Mouse (Mus musculus) neural tube, embryonic 13.5 days (tissue): Measurements from ENCODE around the gene Inava. TPM values are rescaled to one million over a fixed set of nuclear protein-coding genes. Genes with fewer than 3 reads are reported as not detected.
A peak's percentile ranks its signal among the peaks of the same experiment; 100 is the strongest.

Experiments
- ATAC-seq: fragments of 200-750 bp; cut with Nextera tagmentation; 2 replicates; pipeline ENCODE4 v1.8.0; 2017; ENCODE audit warnings: low read depth, mild to moderate bottlenecking, moderate TSS enrichment, moderate library complexity
- H3K27ac ChIP-seq: fragments of 300-500 bp; sonication (generic); replicated peaks from 2 replicates; pipeline ENCODE4 v1.5.1; 2015; ENCODE audit warnings: moderate library complexity, mild to moderate bottlenecking, inconsistent platforms
- H3K27me3 ChIP-seq: fragments of 300-500 bp; sonication (generic); 2 replicates; pipeline ENCODE4 v1.6.1; 2015; ENCODE audit warnings: mild to moderate bottlenecking, inconsistent platforms
- H3K36me3 ChIP-seq: fragments of 300-500 bp; sonication (generic); 2 replicates; pipeline ENCODE4 v1.6.1; 2015; ENCODE audit warnings: mild to moderate bottlenecking, inconsistent platforms
- H3K4me1 ChIP-seq: fragments of 300-500 bp; sonication (generic); replicated peaks from 2 replicates; pipeline ENCODE4 v1.6.1; 2015; ENCODE audit warnings: inconsistent platforms
- H3K4me2 ChIP-seq: fragments of 300-500 bp; sonication (generic); 2 replicates; pipeline ENCODE4 v1.6.1; 2015; ENCODE audit warnings: inconsistent platforms, mild to moderate bottlenecking, moderate library complexity
- H3K4me3 ChIP-seq: fragments of 300-500 bp; sonication (generic); 2 replicates; pipeline ENCODE4 v1.5.1; 2015; ENCODE audit warnings: mild to moderate bottlenecking, inconsistent platforms
- H3K9ac ChIP-seq: fragments of 300-500 bp; sonication (generic); 2 replicates; pipeline ENCODE4 v1.6.1; 2015; ENCODE audit warnings: moderate library complexity, mild to moderate bottlenecking, inconsistent platforms
- H3K9me3 ChIP-seq: fragments of 300-500 bp; sonication (generic); 2 replicates; pipeline ENCODE4 v1.6.1; 2016; ENCODE audit warnings: inconsistent platforms
- WGBS: fragments of 180-500 bp; shearing (Covaris S2); methylation state at CpG from one replicate; pipeline ENCODE4 v1.1.7; 2015; 5-methylcytosine and 5-hydroxymethylcytosine counted together
- polyA plus RNA-seq: library from polyadenylated mRNA; unstranded; fragments of >200 nt; fragmentation: Nextera tagmentation; extraction: Ambion mirVana; gene quantifications from 2 replicates; pipeline ENCODE4 v1.2.1, GENCODE M21; 2015

Inava gene
- polyA plus RNA-seq, 1 experiment from 2014 or later = 3.1 TPM

- Histone ChIP-seq H3K4me2 (no peak overlapping the region), H3K4me3 (no peak overlapping the region), H3K9ac (no peak overlapping the region), H3K27me3 (no peaks in the 10 kb centered on the region), H3K4me1 (peaks cover 12% of the 10 kb centered on the region), H3K36me3 (peaks cover 45% of the 10 kb centered on the region), H3K9me3 (no peaks in the 10 kb centered on the region), H3K27ac (no peak overlapping the region)
- no peak for ATAC-seq
- WGBS = 67% methylated on average over 6 of the region's 6 CpGs
Observed at GRCm38 (mm10) chr1:136178741-136179140, 55.3 kb downstream of the Inava start.

- H3K27me3 ChIP-seq = no peaks in the 10 kb centered on the region
- H3K36me3 ChIP-seq = peaks cover 61% of the 10 kb centered on the region
- 85% methylated on average over 2 of the region's 2 CpGs for WGBS
- no peak overlapping the region for H3K4me3 ChIP-seq
- H3K9ac ChIP-seq = no peak overlapping the region
- H3K9me3 ChIP-seq = no peaks in the 10 kb centered on the region
- H3K27ac ChIP-seq = no peak overlapping the region
- H3K4me2 ChIP-seq = no peak overlapping the region
- no peak for ATAC-seq
- peaks cover 25% of the 10 kb centered on the region for H3K4me1 ChIP-seq
Observed at GRCm38 (mm10) chr1:136177085-136177484, 57.0 kb downstream of the Inava start.

- Histone ChIP-seq H3K9me3 (no peaks in the 10 kb centered on the region), H3K36me3 (peaks cover 80% of the 10 kb centered on the region), H3K9ac (no peak overlapping the region), H3K4me1 (peaks cover 25% of the 10 kb centered on the region), H3K4me2 (no peak overlapping the region), H3K4me3 (no peak overlapping the region), H3K27ac (no peak overlapping the region), H3K27me3 (no peaks in the 10 kb centered on the region)
- no peak for ATAC-seq
- 24% methylated on average over 6 of the region's 6 CpGs for WGBS
Observed at GRCm38 (mm10) chr1:136175183-136175582, 58.9 kb downstream of the Inava start.

GRCm38 (mm10) chr1:136174101-136174606, 59.9 kb downstream of the Inava start:
- H3K36me3 ChIP-seq = peaks cover 88% of the 10 kb centered on the region
- peak overlapping the region; percentile 4; the same call in 1 of the 2 replicates for H3K4me2 ChIP-seq
- H3K27ac ChIP-seq = peak overlapping the region; percentile 15; the same call in 1 of the 2 replicates
- H3K4me1 ChIP-seq = peaks cover 25% of the 10 kb centered on the region
- H3K27me3 ChIP-seq = no peaks in the 10 kb centered on the region
- H3K9ac ChIP-seq = 0 out of 2 replicates have a peak overlapping the region, but pooled peaks have one; percentile 26
- no peaks in the 10 kb centered on the region for H3K9me3 ChIP-seq
- whole genome bisulfite sequencing = 19% methylated on average over 13 of the region's 13 CpGs
- no peak overlapping the region for H3K4me3 ChIP-seq
- ATAC-seq = peak; percentile 28

GRCm38 (mm10) chr1:136172696-136173095, 61.4 kb downstream of the Inava start:
- Histone ChIP-seq H3K36me3 (peaks cover 97% of the 10 kb centered on the region), H3K9ac (no peak overlapping the region), H3K4me3 (no peak overlapping the region), H3K9me3 (no peaks in the 10 kb centered on the region), H3K4me2 (no peak overlapping the region), H3K27me3 (no peaks in the 10 kb centered on the region), H3K27ac (no peak overlapping the region), H3K4me1 (peaks cover 25% of the 10 kb centered on the region)
- WGBS = 67% methylated on average over 12 of the region's 12 CpGs
- no peak for ATAC-seq

GRCm38 (mm10) chr1:136170109-136170508, 64.0 kb downstream of the Inava start:
- Histone ChIP-seq H3K9ac (no peak overlapping the region), H3K9me3 (no peaks in the 10 kb centered on the region), H3K27ac (no peak overlapping the region), H3K4me2 (0 out of 2 replicates have a peak overlapping the region, but pooled peaks have one; percentile 0), H3K27me3 (no peaks in the 10 kb centered on the region), H3K4me3 (no peak overlapping the region), H3K4me1 (peaks cover 25% of the 10 kb centered on the region), H3K36me3 (peaks cover 95% of the 10 kb centered on the region)
- 12% methylated on average over 5 of the region's 5 CpGs for WGBS
- peak; percentile 74 for ATAC-seq

GRCm38 (mm10) chr1:136167657-136168056, 66.4 kb downstream of the Inava start:
- Histone ChIP-seq H3K9me3 (no peaks in the 10 kb centered on the region), H3K4me1 (peaks cover 3% of the 10 kb centered on the region; the same call in 1 of the 2 replicates), H3K4me3 (no peak overlapping the region), H3K36me3 (peaks cover 95% of the 10 kb centered on the region), H3K4me2 (no peak overlapping the region), H3K9ac (no peak overlapping the region), H3K27ac (no peak overlapping the region), H3K27me3 (no peaks in the 10 kb centered on the region)
- WGBS = 72% methylated on average over 8 of the region's 8 CpGs
- no peak for ATAC-seq

- 32% methylated on average over 2 of the region's 2 CpGs for WGBS
- H3K4me2 ChIP-seq = no peak overlapping the region
- no peak for ATAC-seq
- no peak overlapping the region for H3K27ac ChIP-seq
- no peaks in the 10 kb centered on the region for H3K9me3 ChIP-seq
- no peak overlapping the region for H3K4me3 ChIP-seq
- H3K9ac ChIP-seq = no peak overlapping the region
- no peaks in the 10 kb centered on the region for H3K27me3 ChIP-seq
- peaks cover 95% of the 10 kb centered on the region for H3K36me3 ChIP-seq
- H3K4me1 ChIP-seq = no peaks in the 10 kb centered on the region; the same call in 1 of the 2 replicates
Observed at GRCm38 (mm10) chr1:136165436-136165835, 68.6 kb downstream of the Inava start.

Other genes starting within 250 kb of the Inava start
- gene Igfn1, start 227.9 kb downstream of the Inava start, polyA plus RNA-seq = not detected in 2 replicates
- gene Tmem9, start 226.1 kb downstream of the Inava start, polyA plus RNA-seq = 155 and 180 TPM in 2 replicates
- not detected in 2 replicates for gene Ascl5, start 183.5 kb downstream of the Inava start, polyA plus RNA-seq
- gene Cacna1s, start 181.5 kb downstream of the Inava start, polyA plus RNA-seq = 0.28 and 1.2 TPM in 2 replicates
- gene Kif21b, start 102.9 kb downstream of the Inava start, polyA plus RNA-seq = 34.6 and 41.7 TPM in 2 replicates
- gene Mroh3, start 21.4 kb downstream of the Inava start, polyA plus RNA-seq = not detected in 2 replicates
- 0.29 TPM in 2 replicates for gene Gpr25, start 26.6 kb upstream of the Inava start, polyA plus RNA-seq
- 27.5 and 30.1 TPM in 2 replicates for gene Camsap2, start 111.8 kb upstream of the Inava start, polyA plus RNA-seq
- gene Ddx59, start 181.0 kb upstream of the Inava start, polyA plus RNA-seq = 16.6 and 17.8 TPM in 2 replicates
- 0.68 and 1.2 TPM in 2 replicates for gene Kif14, start 232.1 kb upstream of the Inava start, polyA plus RNA-seq